Mouse (Mus musculus) effector memory CD4-positive, alpha-beta T cell, adult 7 months (primary cell): ENCODE results near the gene Eif6. TPM values are rescaled to one million over a fixed set of nuclear protein-coding genes. Genes with fewer than 3 reads are reported as not detected.

Experiments
- polyA plus RNA-seq: library from polyadenylated mRNA; unstranded; fragments of 100-300 nt; shearing (Covaris generic); gene quantifications from one replicate; pipeline ENCODE4 v1.2.1, GENCODE M21; 2017

Gene Eif6
- 170 TPM for polyA plus RNA-seq

DNA sequence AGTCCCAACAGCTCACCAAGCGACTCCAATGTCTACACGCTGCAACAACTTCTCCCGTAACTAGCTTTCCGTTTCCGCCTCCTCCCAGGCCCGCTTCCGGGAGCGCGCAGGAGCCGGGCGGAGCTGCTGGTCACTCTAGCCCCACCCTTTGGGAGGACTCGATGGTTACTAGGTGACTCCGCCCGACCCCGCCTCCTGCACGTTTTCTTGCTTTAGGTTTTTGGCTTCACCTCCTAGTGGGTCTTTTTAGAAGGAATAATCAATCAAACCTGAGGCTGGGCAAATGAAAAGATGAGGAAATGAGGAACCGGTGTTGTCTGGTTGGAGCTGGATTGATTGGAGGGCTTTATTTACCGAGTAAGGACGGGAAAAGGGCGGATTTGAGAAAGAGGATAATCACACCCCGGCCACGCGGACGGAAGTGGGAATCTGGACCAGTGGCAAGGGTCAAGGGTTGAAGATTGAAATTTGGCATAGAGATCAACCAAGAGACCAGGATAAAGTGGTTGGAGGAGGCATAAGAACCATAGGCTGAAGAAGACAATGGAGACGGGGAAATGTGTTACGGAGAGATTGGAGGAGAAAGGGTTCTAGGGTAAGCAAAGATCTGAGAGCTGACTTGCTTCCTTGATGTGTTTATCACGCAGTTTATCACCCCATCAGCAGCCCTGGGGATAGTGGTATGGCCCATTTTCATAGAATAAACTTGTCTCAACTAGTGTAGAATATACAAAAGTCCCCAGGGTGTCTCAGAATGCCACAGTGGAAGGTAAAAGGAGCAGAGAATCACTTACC, at the start of gene Eif6:
TSS of gene Eif6 (minus strand) at position 296 of the 795 bp plus-strand sequence.

DNA sequence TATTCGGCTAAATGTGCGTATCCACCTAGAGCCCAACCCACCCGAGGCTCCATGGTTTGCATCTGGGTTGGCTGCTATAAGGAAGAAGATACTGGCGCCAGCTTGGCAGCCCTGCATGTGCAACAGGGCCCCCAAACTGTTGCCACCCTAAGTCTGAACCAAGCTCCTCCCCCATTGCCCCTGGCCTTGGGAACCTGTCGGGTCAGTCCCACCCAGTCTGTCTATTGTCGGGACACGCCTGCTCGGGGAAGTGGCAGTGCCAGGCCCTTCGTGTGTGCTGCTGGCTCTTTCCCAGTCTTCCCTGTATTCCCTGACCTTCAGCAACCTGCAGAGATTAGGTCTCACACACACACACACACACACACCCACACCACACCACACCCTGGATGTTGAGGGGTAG, 8.0 kb upstream of the Eif6 start, which contains the start of gene Fam83c:
TSS of gene Fam83c (minus strand) at position 123 of the 400 bp plus-strand sequence.

DNA sequence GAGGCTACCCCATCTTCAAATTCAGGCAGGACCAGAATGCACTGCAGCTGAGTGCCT, 7.5 kb downstream of the Eif6 start, which contains the start of gene BC029722:
TSS of gene BC029722 (minus strand) at position 35 of the 57 bp plus-strand sequence.

DNA sequence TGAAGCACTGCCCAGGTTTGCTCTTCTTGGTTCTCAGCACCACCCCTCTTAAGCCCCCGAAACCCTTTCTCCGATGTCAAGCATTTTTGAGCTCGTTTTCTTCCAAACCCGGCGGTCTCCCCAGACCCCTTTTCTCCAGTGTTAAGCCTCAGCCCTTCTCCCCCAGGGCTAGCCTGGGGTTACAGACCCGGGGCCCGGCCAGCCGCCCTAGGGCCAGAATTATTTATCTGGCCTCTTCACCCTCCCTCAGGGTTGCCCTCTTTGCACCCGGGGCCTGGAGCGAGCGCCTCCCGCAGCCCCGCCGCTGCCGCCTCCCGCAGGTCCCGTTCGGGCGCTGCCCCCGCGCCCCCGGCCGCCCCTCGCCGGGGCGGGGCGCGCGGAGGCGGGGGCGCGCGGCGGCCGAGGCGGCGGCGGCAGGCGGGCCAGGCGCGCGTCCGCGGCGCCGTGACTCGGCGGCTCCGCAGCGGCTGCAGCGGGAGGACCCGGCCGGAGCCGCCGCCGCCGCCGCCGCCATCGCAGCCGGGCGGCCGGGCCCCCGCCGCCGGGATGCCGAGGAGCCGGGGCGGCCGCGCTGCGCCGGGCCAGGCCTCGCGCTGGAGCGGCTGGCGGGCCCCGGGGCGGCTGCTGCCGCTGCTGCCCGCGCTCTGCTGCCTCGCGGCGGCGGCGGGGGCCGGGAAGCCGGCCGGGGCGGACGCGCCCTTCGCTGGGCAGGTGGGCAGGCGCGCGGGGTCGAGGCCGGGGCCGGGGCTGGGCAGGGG, 51.6 kb downstream of the Eif6 start, which contains the start of gene Mmp24:
TSS of gene Mmp24 (plus strand) at position 416 of the 758 bp plus-strand sequence.

Other genes starting within 250 kb of the Eif6 start
- 12.7 TPM for gene Gss, start 234.1 kb downstream of the Eif6 start, polyA plus RNA-seq
- not detected for gene Myh7b, start 215.7 kb downstream of the Eif6 start, polyA plus RNA-seq
- gene Trpc4ap, start 134.5 kb downstream of the Eif6 start, polyA plus RNA-seq, result 144 TPM
- gene Edem2, start 97.5 kb downstream of the Eif6 start, polyA plus RNA-seq, result 49.7 TPM
- gene Gm17581, start 91.1 kb downstream of the Eif6 start, polyA plus RNA-seq, result not detected
- 0.23 TPM for gene Procr, start 75.8 kb downstream of the Eif6 start, polyA plus RNA-seq
- gene Mmp24, start 51.6 kb downstream of the Eif6 start, polyA plus RNA-seq, result 0.88 TPM
- 37.2 TPM for gene BC029722, start 7.5 kb downstream of the Eif6 start, polyA plus RNA-seq
- gene Fam83c, start 7.9 kb upstream of the Eif6 start, polyA plus RNA-seq, result not detected
- gene Uqcc1, start 103.4 kb upstream of the Eif6 start, polyA plus RNA-seq, result 29.7 TPM
- gene Gm15557, start 113.8 kb upstream of the Eif6 start, polyA plus RNA-seq, result 0.28 TPM
- not detected for gene Gdf5, start 118.4 kb upstream of the Eif6 start, polyA plus RNA-seq
- gene Cep250, start 129.5 kb upstream of the Eif6 start, polyA plus RNA-seq, result 26.3 TPM
- 0.96 TPM for gene 6430550D23Rik, start 181.1 kb upstream of the Eif6 start, polyA plus RNA-seq
- 72.0 TPM for gene Ergic3, start 181.1 kb upstream of the Eif6 start, polyA plus RNA-seq
- gene Fer1l4, start 226.0 kb upstream of the Eif6 start, polyA plus RNA-seq, result not detected
- 6.3 TPM for gene Spag4, start 238.2 kb upstream of the Eif6 start, polyA plus RNA-seq